Mouse (Mus musculus) mammary gland, adult 2 months (tissue): ENCODE results near the gene Tspan9. TPM values are rescaled to one million over a fixed set of nuclear protein-coding genes. Genes with fewer than 3 reads are reported as not detected.

Source experiments
- polyA plus RNA-seq: library from polyadenylated mRNA; depleted of rRNA; stranded (reverse); fragments of >200 nt; gene quantifications from 2 replicates; pipeline ENCODE4 v1.2.3, GENCODE M21; 2012; ENCODE audit warnings: low replicate concordance; rRNA removed

The Tspan9 gene
- polyA plus RNA-seq: 45.6 and 65.0 TPM in 2 replicates

DNA sequence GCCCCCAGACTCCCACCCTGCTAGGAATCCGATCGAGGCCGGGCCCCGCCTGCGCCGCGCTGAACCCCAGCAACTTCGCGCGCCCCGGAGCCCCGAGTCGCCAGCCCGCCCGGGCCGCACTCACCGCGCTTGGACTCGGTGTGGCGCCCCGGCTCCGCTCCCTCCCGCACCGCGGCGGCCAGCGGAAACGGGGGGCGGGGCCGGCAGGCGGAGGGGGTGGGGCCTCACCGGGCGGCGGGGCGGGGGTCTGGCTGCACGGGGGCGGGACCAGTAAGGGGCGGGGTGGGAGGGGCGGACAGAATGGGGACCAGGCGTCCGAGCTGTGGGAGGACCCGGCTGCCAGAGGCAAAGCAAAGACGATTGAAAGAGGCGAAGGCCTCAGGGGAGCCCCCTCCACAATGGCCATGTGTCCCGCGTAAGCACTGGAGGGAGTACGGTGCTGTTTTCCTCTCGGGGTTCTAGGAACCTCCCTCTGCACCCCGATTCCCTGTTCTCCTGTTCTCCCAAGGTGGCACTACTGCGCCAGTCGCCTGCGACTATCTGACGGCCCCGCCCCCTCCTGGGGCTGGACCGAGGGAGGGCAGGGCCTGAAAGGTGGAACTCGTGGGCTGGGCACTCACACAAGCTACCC, at the start of gene Tspan9:
Gene Tspan9, minus strand, starts transcription at position 205 of the 631 bp plus-strand sequence.

Other genes starting within 250 kb of the Tspan9 start
- gene Tead4, start 157.2 kb upstream of the Tspan9 start, polyA plus RNA-seq: 2.2 and 2.3 TPM in 2 replicates
- gene Tulp3, start 212.3 kb upstream of the Tspan9 start, polyA plus RNA-seq: 11.4 and 18.8 TPM in 2 replicates
- 11.6 and 13.9 TPM in 2 replicates for gene Rhno1, start 219.3 kb upstream of the Tspan9 start, polyA plus RNA-seq
- 8.8 and 9.1 TPM in 2 replicates for gene Foxm1, start 219.4 kb upstream of the Tspan9 start, polyA plus RNA-seq
- not detected in 2 replicates for gene Tex52, start 231.9 kb upstream of the Tspan9 start, polyA plus RNA-seq
- gene Gm44596, start 231.9 kb upstream of the Tspan9 start, polyA plus RNA-seq: not detected in 2 replicates